Mouse (Mus musculus) forebrain, embryonic 12.5 days (tissue): ENCODE data around the gene Hist2h2aa2. TPM values are rescaled to one million over a fixed set of nuclear protein-coding genes. Genes with fewer than 3 reads are reported as not detected.
"Not testable (repeated sequence)": the region's sequence is repeated elsewhere in the genome, so short reads cannot be mapped to it uniquely, and the experiment has no call there.

ENCODE experiments used
- ATAC-seq: fragments of 200-750 bp; cut with Nextera tagmentation; 2 replicates; pipeline ENCODE4 v1.8.0; 2017; ENCODE audit warnings: moderate TSS enrichment; ENCODE audit not compliant: low FRiP score
- H3K27ac ChIP-seq: fragments of 300-500 bp; sonication (generic); 2 replicates; pipeline ENCODE4 v1.5.1; 2016; ENCODE audit warnings: mild to moderate bottlenecking
- H3K27me3 ChIP-seq: fragments of 300-500 bp; sonication (generic); 2 replicates; pipeline ENCODE4 v1.6.1; 2016; ENCODE audit warnings: mild to moderate bottlenecking
- H3K36me3 ChIP-seq: fragments of 300-500 bp; sonication (generic); replicated peaks from 2 replicates; pipeline ENCODE4 v1.6.1; 2016; ENCODE audit warnings: mild to moderate bottlenecking
- H3K4me1 ChIP-seq: fragments of 300-500 bp; sonication (generic); 2 replicates; pipeline ENCODE4 v1.6.1; 2016
- H3K4me2 ChIP-seq: fragments of 300-500 bp; sonication (generic); 2 replicates; pipeline ENCODE4 v1.6.1; 2016; ENCODE audit warnings: mild to moderate bottlenecking, moderate library complexity
- H3K4me3 ChIP-seq: fragments of 300-500 bp; sonication (generic); replicated peaks from 2 replicates; pipeline ENCODE4 v1.5.1; 2016; ENCODE audit warnings: mild to moderate bottlenecking
- H3K9ac ChIP-seq: fragments of 300-500 bp; sonication (generic); 2 replicates; pipeline ENCODE4 v1.6.1; 2016; ENCODE audit warnings: mild to moderate bottlenecking
- H3K9me3 ChIP-seq: fragments of 300-500 bp; sonication (generic); 2 replicates; pipeline ENCODE4 v1.6.1; 2016
- WGBS: fragments of 180-500 bp; shearing (Covaris S2); methylation state at CpG from one replicate; pipeline ENCODE4 v1.1.7; 2016; 5-methylcytosine and 5-hydroxymethylcytosine counted together
- polyA plus RNA-seq: library from polyadenylated mRNA; unstranded; fragments of >200 nt; fragmentation: Nextera tagmentation; extraction: Ambion mirVana; gene quantifications from 2 replicates; pipeline ENCODE4 v1.2.1, GENCODE M21; 2016

Hist2h2aa2 gene
- polyA plus RNA-seq, 1 experiment from 2014 or later: 86.1 TPM

DNA sequence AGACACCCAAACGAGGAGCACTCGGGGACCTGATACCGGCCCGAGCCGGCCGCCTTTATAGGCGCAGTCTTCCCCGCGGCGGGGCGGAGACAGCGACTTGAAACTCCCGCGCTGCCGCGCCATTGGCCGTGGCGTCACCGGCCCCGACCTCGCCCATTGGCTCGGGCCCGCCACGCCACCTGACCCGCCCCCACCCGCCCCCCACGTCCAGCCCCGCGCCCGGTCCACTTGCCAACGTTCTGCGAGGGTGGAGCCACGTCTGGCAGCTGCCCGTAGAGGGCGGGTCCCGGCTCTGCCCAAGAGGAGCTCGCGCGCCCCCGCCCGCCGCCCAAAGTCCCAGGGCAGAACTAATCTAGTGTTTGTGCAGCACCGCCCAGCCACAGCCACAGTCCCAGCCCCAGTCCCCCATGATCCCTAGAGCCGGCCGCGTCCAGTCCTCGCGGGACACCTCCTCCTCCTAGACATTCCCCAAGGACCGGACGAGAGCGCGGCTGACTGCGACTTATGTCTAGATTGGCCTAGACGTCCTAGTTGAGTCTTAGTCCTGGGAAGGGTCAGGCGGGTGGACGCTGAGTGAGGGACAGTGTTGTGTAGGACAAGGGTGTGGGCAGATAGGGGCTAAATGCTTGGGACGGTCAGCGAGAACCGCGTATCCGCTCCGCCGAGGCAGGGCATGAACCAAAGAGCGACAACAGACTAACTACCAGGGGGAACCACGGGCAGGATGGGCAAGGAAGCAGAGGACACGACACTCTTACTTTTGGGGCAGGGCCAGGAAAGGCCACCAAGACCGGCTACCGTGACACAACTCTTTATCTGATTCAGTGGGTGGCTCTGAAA is 902 bp downstream of the Hist2h2aa2 start, which contains the start of gene Hist2h3c2:
Gene Hist2h3c2, minus strand, starts transcription at position 174 of the 840 bp plus-strand sequence.
- H3K36me3 ChIP-seq, H3K27me3 ChIP-seq, H3K9me3 ChIP-seq: not testable (repeated sequence)
- Histone ChIP-seq H3K27ac (peak within 1 kb of the TSS; percentile 89), H3K4me1 (peaks cover 26% of the 10 kb centered on the region), H3K9ac (peak within 1 kb of the TSS; percentile 79), H3K4me3 (peak within 1 kb of the TSS; percentile 50), H3K4me2 (peak within 1 kb of the TSS; percentile 61)
- 0% methylated on average over 21 of the region's 68 CpGs for WGBS
- ATAC-seq: peak; percentile 90

- Histone ChIP-seq H3K9me3 (no peaks in the 10 kb centered on the region), H3K27ac (peak overlapping the region; percentile 89), H3K36me3 (no peaks in the 10 kb centered on the region), H3K27me3 (no peaks in the 10 kb centered on the region), H3K4me2 (peak overlapping the region; percentile 61), H3K4me3 (peak overlapping the region; percentile 50), H3K9ac (peak overlapping the region; percentile 79), H3K4me1 (peaks cover 21% of the 10 kb centered on the region)
- WGBS: under 1% methylated on average over 12 of the region's 12 CpGs
- ATAC-seq: no peak
Measured at GRCm38 (mm10) chr3:96237904-96238511, 2.1 kb downstream of the Hist2h2aa2 start.

- no peak for ATAC-seq
- no peaks in the 10 kb centered on the region for H3K36me3 ChIP-seq
- H3K27me3 ChIP-seq: no peaks in the 10 kb centered on the region
- H3K27ac ChIP-seq: peak overlapping the region; percentile 89
- peaks cover 21% of the 10 kb centered on the region for H3K4me1 ChIP-seq
- H3K9me3 ChIP-seq: no peaks in the 10 kb centered on the region
- H3K4me2 ChIP-seq: peak overlapping the region; percentile 61
- H3K4me3 ChIP-seq: peak overlapping the region; percentile 50
- WGBS: 29% methylated on average over 7 of the region's 7 CpGs
- peak overlapping the region; percentile 79 for H3K9ac ChIP-seq
Measured at GRCm38 (mm10) chr3:96237335-96237903, 2.7 kb downstream of the Hist2h2aa2 start.

DNA sequence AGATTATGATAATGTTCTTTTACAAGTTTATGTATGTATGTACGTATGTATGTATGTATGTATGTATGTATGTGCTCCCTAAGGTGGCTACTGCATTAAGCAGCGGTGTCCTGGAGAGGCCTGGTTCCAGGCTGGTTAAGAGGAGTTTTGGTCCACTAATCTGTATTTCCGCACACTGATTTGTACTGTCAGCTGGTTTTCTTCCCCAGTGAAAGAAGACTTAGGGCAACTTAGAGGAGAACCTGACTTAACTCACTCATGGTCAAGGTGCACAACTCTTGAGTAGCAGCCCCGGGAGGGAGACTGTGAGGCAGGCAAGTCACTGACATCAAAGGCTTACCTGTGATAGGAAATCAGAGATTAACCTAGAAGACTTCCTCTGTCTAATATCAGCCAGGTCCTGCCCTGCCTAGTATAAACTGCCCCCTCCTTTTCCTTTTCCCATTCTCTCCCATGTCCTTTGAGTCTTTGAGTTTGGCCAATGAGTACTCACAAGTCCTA is 3.2 kb downstream of the Hist2h2aa2 start:
- Histone ChIP-seq H3K4me2 (peak overlapping the region; percentile 61), H3K9me3 (no peaks in the 10 kb centered on the region), H3K27ac (peak overlapping the region; percentile 89), H3K9ac (peak overlapping the region; percentile 79; the same call in 1 of the 2 replicates), H3K27me3 (no peaks in the 10 kb centered on the region), H3K4me3 (peak overlapping the region; percentile 50), H3K36me3 (no peaks in the 10 kb centered on the region), H3K4me1 (peaks cover 21% of the 10 kb centered on the region)
- no peak for ATAC-seq
- 83% methylated on average over 4 of the region's 4 CpGs for WGBS

- Histone ChIP-seq H3K9ac (no peak overlapping the region), H3K9me3 (no peaks in the 10 kb centered on the region), H3K4me1 (peaks cover 21% of the 10 kb centered on the region), H3K4me3 (no peak overlapping the region), H3K4me2 (no peak overlapping the region), H3K27ac (peak overlapping the region; percentile 15; the same call in 1 of the 2 replicates), H3K27me3 (no peaks in the 10 kb centered on the region), H3K36me3 (no peaks in the 10 kb centered on the region)
- WGBS: 79% methylated on average over 3 of the region's 3 CpGs
- no peak for ATAC-seq
Measured at GRCm38 (mm10) chr3:96235836-96236235, 4.2 kb downstream of the Hist2h2aa2 start.

GRCm38 (mm10) chr3:96234914-96235313 is 5.2 kb downstream of the Hist2h2aa2 start:
- no peak for ATAC-seq
- peaks cover 18% of the 10 kb centered on the region for H3K4me1 ChIP-seq
- no peaks in the 10 kb centered on the region for H3K36me3 ChIP-seq
- H3K4me2 ChIP-seq: no peak overlapping the region
- H3K4me3 ChIP-seq: no peak overlapping the region
- H3K27me3 ChIP-seq: no peaks in the 10 kb centered on the region
- no peaks in the 10 kb centered on the region for H3K9me3 ChIP-seq
- H3K9ac ChIP-seq: no peak overlapping the region
- H3K27ac ChIP-seq: no peak overlapping the region
- WGBS: 98% methylated on average over 2 of the region's 2 CpGs

GRCm38 (mm10) chr3:96231758-96232120 is 8.3 kb downstream of the Hist2h2aa2 start:
- ATAC-seq: no peak
- H3K4me1 ChIP-seq: peaks cover 2% of the 10 kb centered on the region
- H3K9ac ChIP-seq: no peak overlapping the region
- no peaks in the 10 kb centered on the region for H3K27me3 ChIP-seq
- H3K4me2 ChIP-seq: no peak overlapping the region
- 65% methylated on average over 2 of the region's 2 CpGs for WGBS
- H3K9me3 ChIP-seq: no peaks in the 10 kb centered on the region
- no peaks in the 10 kb centered on the region for H3K36me3 ChIP-seq
- no peak overlapping the region for H3K27ac ChIP-seq
- H3K4me3 ChIP-seq: no peak overlapping the region

- no peaks in the 10 kb centered on the region for H3K36me3 ChIP-seq
- no peak overlapping the region for H3K9ac ChIP-seq
- no peak for ATAC-seq
- H3K27ac ChIP-seq: no peak overlapping the region
- H3K4me1 ChIP-seq: 0 out of 2 replicates have a peak, but pooled peaks cover 4% of the 10 kb centered on the region
- no peaks in the 10 kb centered on the region for H3K27me3 ChIP-seq
- WGBS: 81% methylated on average over 4 of the region's 4 CpGs
- no peak overlapping the region for H3K4me2 ChIP-seq
- no peak overlapping the region for H3K4me3 ChIP-seq
- H3K9me3 ChIP-seq: no peaks in the 10 kb centered on the region
Measured at GRCm38 (mm10) chr3:96230910-96231757, 8.9 kb downstream of the Hist2h2aa2 start.

- ATAC-seq: no peak
- 76% methylated on average over 2 of the region's 2 CpGs for WGBS
- H3K36me3 ChIP-seq: no peaks in the 10 kb centered on the region
- H3K27me3 ChIP-seq: no peaks in the 10 kb centered on the region
- H3K4me3 ChIP-seq: no peak overlapping the region
- H3K9ac ChIP-seq: no peak overlapping the region
- H3K9me3 ChIP-seq: no peaks in the 10 kb centered on the region
- no peak overlapping the region for H3K4me2 ChIP-seq
- H3K4me1 ChIP-seq: peaks cover 11% of the 10 kb centered on the region
- no peak overlapping the region for H3K27ac ChIP-seq
Measured at GRCm38 (mm10) chr3:96230404-96230803, 9.7 kb downstream of the Hist2h2aa2 start.

- peaks cover 22% of the 10 kb centered on the region for H3K4me1 ChIP-seq
- no peaks in the 10 kb centered on the region for H3K27me3 ChIP-seq
- 83% methylated on average over 2 of the region's 2 CpGs for WGBS
- H3K9me3 ChIP-seq: no peaks in the 10 kb centered on the region
- H3K36me3 ChIP-seq: no peaks in the 10 kb centered on the region
- H3K4me3 ChIP-seq: no peak overlapping the region
- ATAC-seq: no peak
- no peak overlapping the region for H3K27ac ChIP-seq
- no peak overlapping the region for H3K4me2 ChIP-seq
- no peak overlapping the region for H3K9ac ChIP-seq
Measured at GRCm38 (mm10) chr3:96228828-96229227, 11.2 kb downstream of the Hist2h2aa2 start.

DNA sequence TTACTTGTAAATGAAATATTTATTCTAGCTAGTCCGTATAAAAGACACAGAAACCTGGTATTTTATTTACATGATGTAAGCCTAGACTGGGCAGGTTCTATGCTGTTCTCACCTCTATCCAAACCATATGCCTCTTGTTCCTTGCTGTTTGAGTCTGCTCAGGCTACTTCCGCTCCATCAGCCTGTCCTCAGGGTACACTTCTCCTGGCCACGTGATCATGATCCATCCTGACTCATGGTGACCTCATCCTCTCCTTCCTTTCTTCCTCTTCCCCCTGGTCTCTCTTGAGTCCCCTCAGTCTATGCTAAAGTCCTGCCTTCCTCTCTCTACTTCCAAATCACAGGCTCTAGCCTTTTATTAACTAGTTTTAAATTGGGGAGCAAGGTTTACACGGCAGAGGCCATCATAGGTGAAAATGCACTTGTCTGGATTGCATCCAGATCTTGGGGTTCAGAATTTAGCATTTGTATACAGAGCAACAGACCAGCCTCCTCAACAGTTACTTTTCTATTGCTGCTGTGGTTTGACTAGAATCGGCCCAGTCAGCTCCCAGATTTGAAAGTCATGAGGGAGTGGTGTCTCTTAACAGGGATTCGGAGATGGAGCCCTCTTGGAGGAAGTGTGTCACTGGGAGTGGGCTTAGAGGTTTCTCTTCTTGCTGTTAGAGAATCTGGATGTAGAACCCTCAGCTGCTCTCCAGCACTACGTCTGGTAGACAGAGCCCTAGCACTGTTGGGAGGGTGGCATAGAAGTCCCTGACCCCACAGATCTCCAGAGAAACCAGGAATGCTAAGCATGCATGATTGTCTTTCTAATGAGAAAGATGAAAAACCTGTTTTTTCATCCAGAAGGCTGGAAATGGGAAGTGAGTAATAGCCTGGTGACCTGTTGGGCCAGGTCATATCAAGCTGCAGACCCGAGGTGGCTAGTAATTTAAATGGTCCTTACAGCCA is 13.1 kb downstream of the Hist2h2aa2 start:
- H3K36me3 ChIP-seq: no peaks in the 10 kb centered on the region
- H3K4me3 ChIP-seq: no peak overlapping the region
- H3K27ac ChIP-seq: no peak overlapping the region
- no peak overlapping the region for H3K4me2 ChIP-seq
- H3K9me3 ChIP-seq: no peaks in the 10 kb centered on the region
- H3K9ac ChIP-seq: no peak overlapping the region
- peaks cover 36% of the 10 kb centered on the region for H3K4me1 ChIP-seq
- no peaks in the 10 kb centered on the region for H3K27me3 ChIP-seq
- ATAC-seq: no peak
- 74% methylated on average over 8 of the region's 8 CpGs for WGBS
